8 mouse cellular contexts compared by ENCODE assay signal in the genomic region with DNA sequence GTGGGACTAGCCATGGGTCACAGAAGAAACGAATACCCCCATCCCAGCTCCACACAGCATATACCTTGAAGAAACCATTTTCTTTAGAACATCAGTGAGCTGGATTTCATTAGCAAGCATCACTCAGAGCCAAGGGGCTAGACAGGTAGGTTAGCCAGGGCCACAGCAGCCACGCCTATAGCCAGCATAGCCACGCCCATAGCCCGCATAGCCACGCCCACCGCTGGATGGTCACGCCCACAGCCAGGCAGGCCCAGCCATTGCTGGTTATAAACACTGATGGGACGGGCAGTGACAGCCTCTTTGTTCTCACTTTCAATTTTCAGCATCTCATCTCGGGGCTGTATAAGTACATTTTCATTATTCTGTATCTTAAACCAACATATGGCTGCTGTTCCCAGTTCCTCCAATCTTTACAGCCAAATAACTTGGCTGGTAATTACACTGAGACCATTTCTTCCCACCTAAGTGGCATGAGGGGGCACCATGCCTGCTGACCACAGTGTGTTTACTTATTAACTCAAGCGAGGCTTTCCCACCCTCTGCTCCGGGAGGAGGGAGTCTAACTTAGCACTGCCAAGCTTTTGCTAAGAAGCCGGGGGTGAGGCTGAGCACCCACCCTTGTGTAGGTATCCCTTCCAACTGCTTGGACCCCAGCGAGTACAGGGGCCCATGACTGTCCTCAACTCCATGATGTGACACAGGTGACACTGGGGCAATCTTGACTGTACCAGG. TPM values are rescaled to one million over a fixed set of nuclear protein-coding genes. Genes with fewer than 3 reads are reported as not detected.
A peak's percentile ranks its signal among the peaks of the same experiment; 100 is the strongest.
DNase-seq lines count a peak whose midpoint lies in the region; ATAC-seq lines count a peak whose summit lies in the region.
"Had no signal": no experiment of that assay in that cellular context is flagged by ENCODE, and none has a peak within 500 bp of the region (broad histone marks: within the 10 kb centered on the region; RNA-seq: fewer than 3 reads in every experiment).

No protein-coding gene starts in this region.

- peak; percentile 53 for DNase-seq in spleen, adult 12 weeks (ENCODE audit: low spot score)
- DNase-seq in spleen, adult 18-20 months = no peak
- DNase-seq in kidney, postnatal 4 days = peak; percentile 84
- no peak for DNase-seq in left cerebral cortex, adult 11 months (ENCODE audit: low spot score)
- DNase-seq in left cerebral cortex, postnatal 25 days (ENCODE audit: low spot score in 2 of 2) = no peak
- no peak for DNase-seq in layer of hippocampus, adult 9-11 months
- DNase-seq: heart, adult 2 months had no signal

- ATAC-seq in granulocyte monocyte progenitor cell, adult 5-6 weeks (replicated peaks; ENCODE audit: poor library complexity, severe bottlenecking) = peak; percentile 44

- intact Hi-C loops in left cerebral cortex, postnatal 25 days (cut with DNase I) = no loop called here

RNA-seq across cellular contexts. Expression of a gene that starts 37.4 kb away (rescaled TPM):
- total RNA-seq in granulocyte monocyte progenitor cell, adult 5-6 weeks (2014; fragmentation: Nextera tagmentation) = 8.0 and 12.6 TPM in 2 replicates
- total RNA-seq in granulocyte monocyte progenitor cell, adult 5-6 weeks (2017) = 6.9 and 8.7 TPM in 2 replicates
- 1 to 10 TPM; 3.1 to 3.9 TPM for total RNA-seq in left cerebral cortex, postnatal 25 days (2021)

Comparison
In these comparisons a context has a peak if more than half of its experiments do, and no peak if none do; other contexts are left out.
1. DNase-seq: peak in spleen, adult 12 weeks (single experiment) and kidney, postnatal 4 days (2 of 2); none in spleen, adult 18-20 months (0 of 2), left cerebral cortex, adult 11 months (single experiment), left cerebral cortex, postnatal 25 days (0 of 2) and layer of hippocampus, adult 9-11 months (single experiment).